Mouse (Mus musculus): ENCODE measurements around the gene Slc45a2.

Gene Slc45a2

DNA sequence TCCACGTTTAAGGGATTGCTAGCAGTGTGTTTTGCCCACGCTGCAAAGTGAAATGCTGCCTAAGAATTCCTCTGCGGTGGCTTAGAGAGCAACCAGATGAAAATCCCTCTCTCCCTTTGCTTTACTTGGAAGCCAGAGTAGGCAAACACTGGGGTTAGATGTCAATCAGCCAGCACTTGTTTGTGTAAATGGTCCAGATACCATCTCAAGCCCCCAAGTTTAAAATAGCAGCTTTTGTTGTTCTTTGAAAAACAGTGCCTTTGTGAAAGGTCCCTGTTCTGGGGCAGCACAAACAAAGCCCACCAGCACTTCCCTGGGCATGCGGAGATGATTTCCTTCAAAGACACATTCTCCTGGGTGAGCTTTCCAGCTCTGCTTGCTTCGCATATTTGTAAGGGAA lies 65.8 kb downstream of the Slc45a2 start:
- DNase-seq (ENCODE audit: low spot score) = no peak

DNA sequence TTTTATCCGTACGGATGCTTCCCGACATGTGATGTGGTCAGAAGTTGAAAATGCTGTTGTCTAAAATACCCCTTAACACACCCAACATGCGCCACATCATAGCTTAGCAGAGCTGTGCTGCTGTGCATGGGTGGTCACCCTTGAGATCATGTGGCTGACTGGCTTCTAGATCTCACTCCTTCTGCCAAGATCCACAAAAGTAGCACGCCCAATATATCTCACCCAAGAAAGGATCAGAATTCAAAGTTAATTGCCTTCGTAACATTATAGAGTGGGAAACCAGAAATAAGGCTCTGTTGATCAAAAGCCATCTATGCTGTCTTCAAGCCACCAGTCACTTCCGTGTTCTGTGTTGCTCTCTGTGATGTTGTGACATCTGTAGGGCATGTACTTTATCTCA lies 67.4 kb downstream of the Slc45a2 start:
- DNase-seq (ENCODE audit: low spot score) = no peak

GRCm38 (mm10) chr15:11075726-11076361 lies 75.3 kb downstream of the Slc45a2 start:
- DNase-seq (ENCODE audit: low spot score) = no peak
